Mouse (Mus musculus) cerebellum, adult 9-11 months (tissue): ENCODE results near the gene Gm15097.
"Not testable (repeated sequence)": the region's sequence is repeated elsewhere in the genome, so short reads cannot be mapped to it uniquely, and the experiment has no call there.

Experiments used
- DNase-seq: peaks from one replicate; pipeline ENCODE4 v3.0.0; 2022

Gm15097 gene

DNA sequence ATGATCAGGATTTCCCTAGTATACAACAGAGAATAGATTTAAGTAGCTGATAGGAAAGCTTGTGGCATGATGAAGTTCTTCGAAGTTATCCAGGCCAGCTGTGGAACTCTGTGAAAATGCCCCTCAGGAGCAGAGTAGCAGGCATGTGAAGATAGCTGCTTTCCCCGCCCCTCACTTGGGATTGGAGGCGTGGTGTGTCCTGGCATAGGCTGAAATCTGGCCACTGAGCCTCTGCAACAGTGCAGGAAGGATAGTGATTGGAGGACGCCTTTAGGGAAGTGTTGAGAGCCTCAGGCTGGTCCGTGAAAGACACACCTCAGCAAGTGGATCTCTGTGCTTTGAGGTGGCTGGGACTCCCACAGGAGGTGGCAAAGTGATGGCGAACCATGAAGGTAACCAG is at the start of gene Gm15097:
Gm15097 (plus strand) TSS at position 301 of the 400 bp plus-strand sequence.
- DNase-seq, result not testable (repeated sequence)

GRCm38 (mm10) chrX:149762853-149763252 is 21.4 kb upstream of the Gm15097 start:
- peak; percentile 1 for DNase-seq

- not testable (repeated sequence) for DNase-seq
Observed at GRCm38 (mm10) chrX:149811178-149811577, 26.9 kb downstream of the Gm15097 start.
